Mouse (Mus musculus): ENCODE results near the gene Edaradd.

Edaradd gene

GRCm38 (mm10) chr13:12519955-12520584 lies at the start of gene Edaradd:
TSS of gene Edaradd (minus strand) at chr13:12520438.
- DNase-seq (ENCODE audit: low read depth) = peak; percentile 53

GRCm38 (mm10) chr13:12569741-12570140 lies 49.5 kb upstream of the Edaradd start:
- DNase-seq (ENCODE audit: low read depth) = no peak

GRCm38 (mm10) chr13:12568597-12569469 lies 48.6 kb upstream of the Edaradd start:
- no peak for DNase-seq (ENCODE audit: low read depth)

GRCm38 (mm10) chr13:12567936-12568335 lies 47.7 kb upstream of the Edaradd start:
- DNase-seq (ENCODE audit: low read depth) = no peak

- peak; percentile 97 for DNase-seq (ENCODE audit: low read depth)
Measured at GRCm38 (mm10) chr13:12565621-12566390, 45.6 kb upstream of the Edaradd start, which contains the start of gene Ero1lb. TSS of gene Ero1lb (plus strand) at chr13:12565874.

GRCm38 (mm10) chr13:12562256-12562655 lies 42.0 kb upstream of the Edaradd start:
- no peak for DNase-seq (ENCODE audit: low read depth)

GRCm38 (mm10) chr13:12561729-12562128 lies 41.5 kb upstream of the Edaradd start:
- DNase-seq (ENCODE audit: low read depth) = no peak

GRCm38 (mm10) chr13:12559462-12560120 lies 39.4 kb upstream of the Edaradd start:
- DNase-seq (ENCODE audit: low read depth) = no peak

- DNase-seq (ENCODE audit: low read depth) = no peak
Measured at GRCm38 (mm10) chr13:12559044-12559443, 38.8 kb upstream of the Edaradd start.

GRCm38 (mm10) chr13:12554211-12554610 lies 34.0 kb upstream of the Edaradd start:
- no peak for DNase-seq (ENCODE audit: low read depth)

GRCm38 (mm10) chr13:12543880-12544568 lies 23.8 kb upstream of the Edaradd start:
- no peak for DNase-seq (ENCODE audit: low read depth)

- no peak for DNase-seq (ENCODE audit: low read depth)
Measured at GRCm38 (mm10) chr13:12543246-12543645, 23.0 kb upstream of the Edaradd start.

- peak; percentile 18 for DNase-seq (ENCODE audit: low read depth)
Measured at GRCm38 (mm10) chr13:12542006-12542981, 22.1 kb upstream of the Edaradd start.

GRCm38 (mm10) chr13:12540119-12540518 lies 19.9 kb upstream of the Edaradd start:
- no peak for DNase-seq (ENCODE audit: low read depth)

GRCm38 (mm10) chr13:12539716-12540115 lies 19.5 kb upstream of the Edaradd start:
- DNase-seq (ENCODE audit: low read depth) = no peak

- DNase-seq (ENCODE audit: low read depth) = peak; percentile 83
Measured at GRCm38 (mm10) chr13:12537971-12538370, 17.7 kb upstream of the Edaradd start.

- no peak for DNase-seq (ENCODE audit: low read depth)
Measured at GRCm38 (mm10) chr13:12534628-12535027, 14.4 kb upstream of the Edaradd start.

- DNase-seq (ENCODE audit: low read depth) = no peak
Measured at GRCm38 (mm10) chr13:12525678-12526077, 5.4 kb upstream of the Edaradd start.

GRCm38 (mm10) chr13:12522346-12522745 lies 2.1 kb upstream of the Edaradd start:
- DNase-seq (ENCODE audit: low read depth) = no peak

GRCm38 (mm10) chr13:12519371-12519770 lies 867 bp downstream of the Edaradd start:
- DNase-seq (ENCODE audit: low read depth) = no peak

Data from naive thymus-derived CD4-positive, alpha-beta T cell, adult 2 months (primary cell).